Mouse (Mus musculus) lung, adult 2 months (tissue): ENCODE results near the gene Edar.

ENCODE experiments used
- CTCF ChIP-seq: fragments of 200-500 bp; IDR thresholded peaks from 2 replicates; pipeline ENCODE4 v1.5.1; 2011; ENCODE audit warnings: mild to moderate bottlenecking, low read length, control low read depth; ENCODE audit not compliant: insufficient read depth
- POLR2A ChIP-seq: fragments of 200-500 bp; IDR thresholded peaks from 2 replicates; pipeline ENCODE4 v1.6.1; 2011; ENCODE audit warnings: low read depth, mild to moderate bottlenecking, control low read depth, low read length, borderline replicate concordance; ENCODE audit errors: extremely low read depth

GRCm38 (mm10) chr10:58616565-58616964 lies 58.9 kb downstream of the Edar start:
- TF ChIP-seq POLR2A (no peak), CTCF (no peak)
